Mouse (Mus musculus) heart, adult 2 months (tissue): ENCODE results near the gene Dlx2. TPM values are rescaled to one million over a fixed set of nuclear protein-coding genes. Genes with fewer than 3 reads are reported as not detected.

Source experiments
- DNase-seq, 2 experiments: peaks; one replicate each; pipeline ENCODE4 v3.0.0; 2021
- H3K27ac ChIP-seq: fragments of 200-600 bp; 2 replicates; pipeline ENCODE4 v1.8.1; 2022
- H3K27me3 ChIP-seq: fragments of 200-500 bp; 2 replicates; pipeline ENCODE4 v1.6.1; 2012; ENCODE audit warnings: mild to moderate bottlenecking, low read length, inconsistent platforms, mixed read lengths; ENCODE audit not compliant: control insufficient read depth, insufficient read depth
- H3K36me3 ChIP-seq: fragments of 200-500 bp; 2 replicates; pipeline ENCODE4 v1.6.1; 2012; ENCODE audit warnings: low read length, inconsistent platforms; ENCODE audit not compliant: control insufficient read depth, insufficient read depth
- H3K4me1 ChIP-seq: fragments of 200-500 bp; 2 replicates; pipeline ENCODE4 v1.6.1; 2011; ENCODE audit warnings: low read length; ENCODE audit not compliant: control insufficient read depth, insufficient read depth
- H3K4me3 ChIP-seq: fragments of 200-600 bp; 2 replicates; pipeline ENCODE4 v1.8.1; 2022
- H3K79me2 ChIP-seq: fragments of 200-500 bp; replicated peaks from 2 replicates; pipeline ENCODE4 v1.6.1; 2012; ENCODE audit warnings: mild to moderate bottlenecking, inconsistent platforms, low read length, moderate library complexity, mixed read lengths; ENCODE audit not compliant: control insufficient read depth, insufficient read depth
- H3K9ac ChIP-seq: fragments of 200-500 bp; 2 replicates; pipeline ENCODE4 v1.6.1; 2012; ENCODE audit warnings: low read depth, mild to moderate bottlenecking, control low read depth, inconsistent platforms, low read length, mixed read lengths
- CTCF ChIP-seq: fragments of 200-600 bp; IDR thresholded peaks from 2 replicates; pipeline ENCODE4 v1.8.1; 2022; ENCODE audit warnings: antibody characterized with exemption, mild to moderate bottlenecking, moderate library complexity
- EP300 ChIP-seq: fragments of 200-500 bp; IDR thresholded peaks from 2 replicates; pipeline ENCODE4 v1.6.1; 2011; ENCODE audit warnings: low read depth, low read length, control low read depth; ENCODE audit not compliant: insufficient read depth
- POLR2A ChIP-seq: fragments of 200-500 bp; IDR thresholded peaks from 2 replicates; pipeline ENCODE4 v1.6.1; 2011; ENCODE audit warnings: mild to moderate bottlenecking, low read depth, low read length, control low read depth; ENCODE audit not compliant: insufficient read depth
- WGBS: fragments of 180-500 bp; shearing (Covaris S2); methylation state at CpG from one replicate; pipeline ENCODE4 v1.1.7; 2018; 5-methylcytosine and 5-hydroxymethylcytosine counted together
- intact Hi-C: fragments of 180-260 bp; cut with DNase I; formaldehyde crosslinking; loops from one replicate; pipeline ENCODE4 v1.15.1; 2025
- polyA plus RNA-seq: library from polyadenylated mRNA; depleted of rRNA; stranded (reverse); fragments of >200 nt; gene quantifications from 2 replicates; pipeline ENCODE4 v1.2.3, GENCODE M21; 2012
- total RNA-seq, 2 experiments: library from RNA; stranded (reverse); gene quantifications; 2 replicates each; pipeline ENCODE4 v1.2.3; 2021

Dlx2 gene
- total and polyA plus RNA-seq, 3 experiments: not detected

DNA sequence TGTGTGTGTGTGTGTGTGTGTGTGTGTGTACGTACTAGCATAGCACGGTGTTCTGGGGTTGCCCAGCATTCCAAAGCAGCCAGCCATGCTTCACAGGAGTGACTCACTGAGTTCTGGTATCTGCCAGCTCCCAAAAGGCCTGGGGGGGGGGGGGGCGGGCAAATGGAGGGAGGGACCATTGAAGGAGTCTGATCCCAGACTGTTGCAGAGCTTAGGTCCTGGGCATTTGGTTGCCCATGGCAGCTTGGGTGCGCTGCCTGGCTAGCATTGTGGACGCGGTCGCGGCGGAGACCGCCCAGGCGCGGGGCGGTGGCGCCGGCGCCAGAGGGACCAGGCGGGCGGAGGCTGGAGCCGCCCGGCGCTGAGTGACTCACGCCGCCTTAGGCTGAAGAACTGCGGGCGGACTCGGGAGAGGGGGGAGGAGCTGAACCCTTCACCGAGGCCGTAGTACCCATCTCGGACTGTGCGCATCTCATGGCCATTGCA lies 3.7 kb downstream of the Dlx2 start:
- 3% methylated on average over 29 of the region's 30 CpGs for WGBS
- no peaks in the 10 kb centered on the region for H3K79me2 ChIP-seq
- no peak overlapping the region for H3K9ac ChIP-seq
- intact Hi-C loops: no loop called here
- DNase-seq: peak; percentile 49 to 64
- H3K4me1 ChIP-seq: peaks cover 1% of the 10 kb centered on the region; the same call in 1 of the 2 replicates
- H3K36me3 ChIP-seq: no peaks in the 10 kb centered on the region
- H3K27me3 ChIP-seq: peaks cover 57% of the 10 kb centered on the region
- TF ChIP-seq POLR2A: no peak
- TF ChIP-seq CTCF: no peak
- TF ChIP-seq EP300: no peak
- H3K27ac ChIP-seq: no peak overlapping the region
- no peak overlapping the region for H3K4me3 ChIP-seq

GRCm38 (mm10) chr2:71542227-71542815 lies 4.2 kb downstream of the Dlx2 start:
- 17% methylated on average over 11 of the region's 11 CpGs for WGBS
- TF ChIP-seq EP300: no peak
- TF ChIP-seq POLR2A: no peak
- TF ChIP-seq CTCF: no peak
- Histone ChIP-seq H3K36me3 (no peaks in the 10 kb centered on the region), H3K27ac (no peak overlapping the region), H3K4me1 (peaks cover 1% of the 10 kb centered on the region; the same call in 1 of the 2 replicates), H3K9ac (no peak overlapping the region), H3K4me3 (no peak overlapping the region), H3K27me3 (peaks cover 57% of the 10 kb centered on the region), H3K79me2 (no peaks in the 10 kb centered on the region)
- no peak for DNase-seq
- intact Hi-C loops: no loop called here

- H3K9ac ChIP-seq: no peak overlapping the region
- peak in 1 of 2 experiments; percentile 37 for DNase-seq
- H3K27me3 ChIP-seq: peaks cover 54% of the 10 kb centered on the region
- no peak overlapping the region for H3K27ac ChIP-seq
- no peak overlapping the region for H3K4me3 ChIP-seq
- intact Hi-C loops: no loop called here
- H3K4me1 ChIP-seq: peaks cover 1% of the 10 kb centered on the region; the same call in 1 of the 2 replicates
- 11% methylated on average over 36 of the region's 37 CpGs for WGBS
- no peaks in the 10 kb centered on the region for H3K79me2 ChIP-seq
- no peaks in the 10 kb centered on the region for H3K36me3 ChIP-seq
- TF ChIP-seq CTCF (no peak), EP300 (no peak), POLR2A (no peak)
Measured at GRCm38 (mm10) chr2:71541418-71542226, 4.9 kb downstream of the Dlx2 start.

DNA sequence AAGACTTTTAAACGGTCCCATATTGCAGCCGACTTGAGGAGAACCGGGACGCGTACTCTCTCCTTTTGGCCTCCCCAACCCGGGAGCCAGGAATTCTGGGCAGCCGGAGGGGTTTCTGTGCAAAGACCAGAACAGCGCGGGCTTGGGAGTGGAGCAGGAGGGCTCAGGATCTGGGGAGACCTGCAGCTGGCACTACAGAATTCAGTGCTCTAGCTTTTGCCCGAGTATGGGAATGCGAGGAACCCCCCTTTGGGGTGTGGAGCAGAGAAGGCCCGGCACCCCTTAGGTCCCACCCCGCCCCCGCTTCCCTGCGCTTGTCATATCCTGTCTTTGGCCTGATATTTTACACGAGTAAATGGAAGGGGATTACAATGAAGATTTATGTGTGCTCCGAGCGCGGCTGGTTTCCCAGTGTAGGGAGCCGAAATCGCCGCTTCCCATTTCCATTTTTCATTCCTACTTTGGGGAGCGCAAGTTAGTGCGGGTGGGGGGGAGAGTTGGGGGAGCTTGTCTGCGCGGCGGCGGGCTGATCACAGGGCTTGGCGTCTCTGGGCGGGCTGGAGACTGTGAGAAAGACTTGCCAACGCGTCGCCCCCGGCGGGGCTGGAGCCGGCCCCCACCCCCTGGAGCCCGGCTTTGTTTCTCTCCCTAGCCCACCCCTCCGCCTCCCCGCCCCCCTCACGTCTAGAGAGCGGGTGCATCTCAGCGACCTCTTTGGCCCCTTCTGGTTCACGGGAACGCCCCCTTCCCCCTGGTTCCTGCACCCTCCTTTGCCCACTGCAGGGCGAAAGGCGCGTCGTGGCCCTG lies 5.7 kb downstream of the Dlx2 start:
- H3K27ac ChIP-seq: no peak overlapping the region
- H3K27me3 ChIP-seq: peaks cover 50% of the 10 kb centered on the region
- no peaks in the 10 kb centered on the region for H3K36me3 ChIP-seq
- peak in 1 of 2 experiments; percentile 44 for DNase-seq
- 2% methylated on average over 47 of the region's 48 CpGs for WGBS
- H3K4me1 ChIP-seq: peaks cover 1% of the 10 kb centered on the region; the same call in 1 of the 2 replicates
- H3K4me3 ChIP-seq: no peak overlapping the region
- no peak for TF ChIP-seq POLR2A
- TF ChIP-seq CTCF: no peak
- TF ChIP-seq EP300: no peak
- no peaks in the 10 kb centered on the region for H3K79me2 ChIP-seq
- H3K9ac ChIP-seq: no peak overlapping the region
- intact Hi-C loops: no loop called here

DNA sequence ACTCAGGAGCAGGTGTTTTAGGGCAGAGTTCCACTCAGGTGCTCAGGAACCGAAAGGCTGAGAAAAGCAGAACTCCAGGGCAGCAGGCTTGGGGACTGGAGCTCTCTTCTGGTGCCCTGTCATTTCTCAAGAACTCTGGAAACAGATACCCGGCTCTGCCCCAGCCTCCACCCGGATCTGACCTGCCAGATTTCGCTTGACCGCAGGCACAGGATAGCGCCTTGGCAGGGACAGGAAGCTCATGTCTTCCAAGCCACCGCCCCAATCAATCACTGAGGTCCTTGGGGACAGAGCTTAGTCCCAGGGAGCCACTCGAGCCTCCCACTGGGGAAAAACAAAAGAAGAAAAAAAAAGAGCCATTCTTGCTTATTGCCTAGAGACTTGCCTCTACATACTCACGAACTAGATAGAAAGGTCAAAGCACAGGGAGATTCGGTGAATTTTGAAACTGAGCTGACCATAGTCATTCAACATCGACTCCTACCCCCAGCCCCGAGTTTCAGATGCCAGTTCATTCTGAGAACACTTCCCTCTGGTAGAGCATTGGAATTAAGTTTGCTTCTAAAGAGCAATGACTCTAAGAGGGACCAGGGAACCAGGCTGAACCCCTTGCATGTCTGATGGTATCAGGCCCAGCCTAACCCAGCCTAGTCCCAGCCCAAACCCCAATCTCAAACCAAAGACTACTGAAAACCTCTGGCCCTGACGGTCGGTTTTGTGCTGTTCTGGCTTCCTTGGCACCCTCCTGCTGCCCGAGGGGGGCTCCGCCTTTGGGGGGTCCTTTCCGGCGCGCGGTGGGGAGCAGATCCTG lies 12.1 kb downstream of the Dlx2 start:
- 5% methylated on average over 20 of the region's 20 CpGs for WGBS
- intact Hi-C loops: loop anchor here (5.0 kb wide), 1 partner anchor 82 kb away; the partner anchor contains the start of gene Metap1d
- Histone ChIP-seq H3K9ac (no peak overlapping the region), H3K4me1 (peaks cover 3% of the 10 kb centered on the region; the same call in 1 of the 2 replicates), H3K27ac (no peak overlapping the region), H3K79me2 (no peaks in the 10 kb centered on the region), H3K4me3 (no peak overlapping the region), H3K36me3 (no peaks in the 10 kb centered on the region), H3K27me3 (peaks cover 40% of the 10 kb centered on the region)
- TF ChIP-seq EP300 (no peak), POLR2A (no peak), CTCF (no peak)
- peak in 1 of 2 experiments; percentile 21 for DNase-seq
